Mouse (Mus musculus) cerebellum, postnatal 10 days (tissue): ENCODE data around the gene Gm1043.
A peak's percentile ranks its signal among the peaks of the same experiment; 100 is the strongest.

Source experiments
- DNase-seq, 2 experiments: peaks; one replicate each; pipeline ENCODE4 v3.0.0; 2021; ENCODE audit warnings: mixed read lengths in 2 of 2

Gm1043 gene

GRCm38 (mm10) chr5:37073660-37074059 is 11.5 kb upstream of the Gm1043 start:
- DNase-seq, result no peak

GRCm38 (mm10) chr5:37076692-37077329 is 8.4 kb upstream of the Gm1043 start:
- peak in 1 of 2 experiments; percentile 26 for DNase-seq

- peak in 1 of 2 experiments; percentile 21 for DNase-seq
Measured at GRCm38 (mm10) chr5:37077330-37077698, 7.9 kb upstream of the Gm1043 start.

- no peak for DNase-seq
Measured at GRCm38 (mm10) chr5:37079484-37079883, 5.7 kb upstream of the Gm1043 start.

GRCm38 (mm10) chr5:37080601-37081000 is 4.6 kb upstream of the Gm1043 start:
- no peak for DNase-seq

- peak; percentile 88 to 89 for DNase-seq
Measured at GRCm38 (mm10) chr5:37082420-37082819, 2.8 kb upstream of the Gm1043 start.

GRCm38 (mm10) chr5:37083209-37083770 is 1.9 kb upstream of the Gm1043 start:
- DNase-seq, result peak in 1 of 2 experiments; percentile 3

GRCm38 (mm10) chr5:37083850-37084249 is 1.3 kb upstream of the Gm1043 start:
- peak in 1 of 2 experiments; percentile 4 for DNase-seq

GRCm38 (mm10) chr5:37085918-37086317 is 748 bp downstream of the Gm1043 start:
- no peak for DNase-seq

- no peak for DNase-seq
Measured at GRCm38 (mm10) chr5:37087786-37088185, 2.6 kb downstream of the Gm1043 start.

GRCm38 (mm10) chr5:37088342-37089108 is 3.4 kb downstream of the Gm1043 start:
- no peak for DNase-seq

- DNase-seq, result peak; percentile 76 to 81
Measured at GRCm38 (mm10) chr5:37091171-37091628, 6.0 kb downstream of the Gm1043 start.

GRCm38 (mm10) chr5:37094941-37095340 is 9.8 kb downstream of the Gm1043 start:
- DNase-seq, result no peak

- no peak for DNase-seq
Measured at GRCm38 (mm10) chr5:37097591-37097990, 12.4 kb downstream of the Gm1043 start.

GRCm38 (mm10) chr5:37100813-37101212 is 15.6 kb downstream of the Gm1043 start:
- no peak for DNase-seq

- no peak for DNase-seq
Measured at GRCm38 (mm10) chr5:37101631-37102030, 16.5 kb downstream of the Gm1043 start.

- no peak for DNase-seq
Measured at GRCm38 (mm10) chr5:37102056-37102455, 16.9 kb downstream of the Gm1043 start.

- peak; percentile 66 to 74 for DNase-seq
Measured at GRCm38 (mm10) chr5:37105531-37106456, 20.6 kb downstream of the Gm1043 start.

GRCm38 (mm10) chr5:37107111-37107510 is 21.9 kb downstream of the Gm1043 start:
- DNase-seq, result no peak

- DNase-seq, result peak in 1 of 2 experiments; percentile 25
Measured at GRCm38 (mm10) chr5:37107611-37108010, 22.4 kb downstream of the Gm1043 start.

GRCm38 (mm10) chr5:37109280-37109849 is 24.2 kb downstream of the Gm1043 start:
- DNase-seq, result peak; percentile 88 to 91

- DNase-seq, result peak in 1 of 2 experiments; percentile 29
Measured at GRCm38 (mm10) chr5:37112389-37112788, 27.2 kb downstream of the Gm1043 start.
